Mouse (Mus musculus): ENCODE measurements at regions not wholly inside any gene's neighbourhood (a gene's known extent, or its start where the extent isn't known, plus 50 kb on each side); places are given as distances from the start of the nearest gene placed in this dataset.
"Not testable (repeated sequence)": the region's sequence is repeated elsewhere in the genome, so short reads cannot be mapped to it uniquely, and the experiment has no call there.

DNA sequence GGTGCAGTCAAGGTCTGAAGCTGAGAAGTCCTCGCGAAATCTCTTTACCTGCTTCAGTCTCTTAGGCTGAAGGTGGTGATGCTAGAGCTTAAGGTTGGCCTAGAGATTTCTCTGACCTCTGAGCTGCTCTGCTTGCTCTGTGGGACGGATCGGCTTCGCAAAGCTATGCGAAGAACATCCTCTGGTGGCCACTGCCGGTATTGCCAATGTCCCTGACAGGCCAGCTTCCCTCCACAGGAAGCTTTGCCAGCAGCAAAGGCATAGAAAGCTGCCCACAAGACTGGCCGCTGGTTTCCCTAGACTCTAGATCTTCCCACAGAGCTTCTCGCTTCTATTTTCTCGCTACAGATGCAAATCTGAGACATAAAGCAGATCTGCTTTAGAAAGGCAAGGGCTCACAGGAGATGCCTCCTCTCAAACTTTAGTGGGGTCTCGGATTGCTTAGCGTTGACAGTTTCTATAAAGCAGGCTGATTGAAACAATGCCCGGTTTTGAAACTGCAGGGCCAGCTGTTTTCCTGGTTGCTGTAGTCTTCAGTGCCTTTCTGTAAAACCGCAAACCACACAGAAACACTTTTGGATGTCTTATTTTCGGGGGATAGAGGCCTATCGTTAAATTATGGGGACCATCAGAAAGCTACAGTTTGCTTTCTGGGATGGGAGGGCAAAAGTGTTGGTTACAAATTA lies 153.7 kb downstream of the Car8 start:
- DNase-seq = peak; percentile 72
- intact Hi-C loops (cut with DNase I; ENCODE audit: low total_unique reads) = no loop called here

- intact Hi-C loops (cut with DNase I; ENCODE audit: low total_unique reads) = no loop called here
- no peak for DNase-seq
Observed at GRCm38 (mm10) chr4:8079349-8079748, 159.5 kb downstream of the Car8 start.

DNA sequence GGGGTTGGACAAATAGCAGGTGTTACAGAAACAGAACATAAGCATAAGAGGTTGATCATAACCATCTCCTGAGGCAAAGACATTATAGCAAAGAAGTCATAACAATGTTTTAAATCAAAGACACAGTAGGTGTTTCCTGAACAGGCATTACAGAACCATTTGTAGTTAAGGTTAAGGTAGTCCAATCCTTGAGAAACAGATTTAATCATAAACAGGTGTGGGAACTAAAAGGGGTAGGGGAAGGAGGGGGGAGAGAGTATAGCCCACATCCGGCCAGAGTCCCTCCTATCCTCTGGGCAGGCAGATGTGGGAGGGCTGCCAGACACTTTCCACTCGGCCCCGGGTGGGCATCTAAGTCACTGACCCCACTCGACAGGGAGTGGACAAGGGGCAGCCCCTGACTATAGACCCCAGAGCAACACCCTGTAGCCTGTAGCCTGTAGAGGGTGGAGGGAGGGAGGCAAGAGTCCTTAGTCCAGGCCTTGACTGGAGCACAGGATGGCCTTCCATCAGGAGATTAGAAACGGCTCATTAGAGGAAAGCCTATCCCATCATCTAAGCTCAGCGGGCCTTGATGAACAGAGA lies 165.8 kb downstream of the Car8 start:
- no peak for DNase-seq
- intact Hi-C loops (cut with DNase I; ENCODE audit: low total_unique reads) = no loop called here

- intact Hi-C loops (cut with DNase I; ENCODE audit: low total_unique reads); DNase-seq: not testable (repeated sequence)
Observed at GRCm38 (mm10) chr4:8070693-8071092, 168.1 kb downstream of the Car8 start.

DNA sequence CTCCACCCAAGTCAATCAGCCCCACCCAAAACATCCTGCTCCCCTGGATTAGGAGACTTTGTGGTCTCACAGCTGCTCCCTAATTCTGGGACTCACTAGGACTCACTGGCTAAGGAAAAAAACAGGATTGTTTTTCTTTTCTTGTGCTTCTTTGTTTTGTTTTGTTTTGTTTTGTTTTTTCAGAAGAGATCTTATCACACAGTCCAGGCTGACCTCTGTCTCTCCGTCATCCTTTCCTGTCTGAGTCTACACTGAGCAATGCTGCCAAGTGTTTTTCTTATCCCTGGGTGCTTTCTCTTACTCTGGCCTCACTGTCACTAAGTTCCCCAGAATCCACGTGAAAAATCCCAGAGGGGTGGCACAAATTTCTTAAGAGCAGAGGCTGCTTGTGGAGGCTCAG lies 170.8 kb downstream of the Car8 start:
- intact Hi-C loops (cut with DNase I; ENCODE audit: low total_unique reads) = no loop called here
- no peak for DNase-seq

DNA sequence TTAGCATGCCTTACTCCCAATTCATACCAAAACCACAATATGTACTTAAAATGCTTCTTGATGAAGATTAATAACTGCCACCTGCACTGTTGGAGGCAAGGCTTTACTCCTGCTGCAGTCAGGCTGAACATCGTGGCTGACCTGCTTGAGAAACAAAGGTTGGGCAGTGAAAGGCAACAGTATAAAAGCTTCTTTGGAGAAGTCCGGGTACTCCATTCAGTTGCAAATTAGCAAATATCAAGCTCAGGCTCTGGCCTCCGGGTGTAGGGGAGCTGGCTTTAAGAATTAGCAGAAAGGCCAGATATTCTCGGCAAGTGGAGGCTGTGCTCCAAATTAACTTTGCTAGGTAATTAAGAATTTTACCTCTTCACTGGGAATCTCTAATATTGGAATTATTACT lies 197.1 kb downstream of the Car8 start:
- intact Hi-C loops (cut with DNase I; ENCODE audit: low total_unique reads) = no loop called here
- DNase-seq = no peak

DNA sequence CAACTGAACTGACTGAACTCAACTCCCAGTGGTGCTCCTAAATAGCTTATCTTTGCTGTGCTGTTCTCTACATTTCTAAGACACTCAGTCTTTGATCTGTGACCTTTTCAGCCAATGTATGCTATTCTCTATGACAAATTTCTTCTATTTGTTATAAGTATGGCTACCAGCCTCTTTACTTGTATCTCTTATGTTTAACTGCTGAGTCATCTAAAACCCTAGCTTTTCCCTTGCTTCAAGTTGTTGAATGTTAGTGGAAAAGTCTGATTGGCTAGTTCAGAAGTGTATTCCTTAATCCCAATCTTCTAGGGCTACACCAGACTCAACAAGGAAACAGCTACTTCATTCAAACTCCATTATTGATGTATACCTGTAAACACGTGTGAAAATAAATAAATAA lies 201.0 kb downstream of the Car8 start:
- intact Hi-C loops (cut with DNase I; ENCODE audit: low total_unique reads) = no loop called here
- no peak for DNase-seq

DNA sequence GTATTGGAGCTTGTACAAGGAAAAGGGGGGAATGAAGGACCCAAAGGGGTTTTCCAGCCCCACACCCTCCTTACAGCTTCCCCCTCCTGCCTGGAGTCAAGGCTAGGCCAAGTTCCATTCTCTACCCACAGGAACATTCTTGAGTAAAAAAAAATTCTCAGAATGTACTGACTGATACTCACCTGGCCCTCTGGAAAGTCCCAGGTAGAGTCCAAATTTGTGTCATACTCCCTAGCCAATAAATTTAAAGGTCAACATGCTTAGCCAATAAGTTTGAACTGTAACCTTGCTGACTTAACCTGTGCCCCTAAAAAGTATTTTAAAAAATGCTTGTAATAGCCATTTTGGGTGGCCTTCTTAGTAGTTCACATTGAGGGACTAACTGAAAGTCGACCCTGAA lies 205.4 kb downstream of the Car8 start:
- intact Hi-C loops (cut with DNase I; ENCODE audit: low total_unique reads); DNase-seq: not testable (repeated sequence)

GRCm38 (mm10) chr4:8005155-8005554 lies 233.7 kb downstream of the Car8 start:
- intact Hi-C loops (cut with DNase I; ENCODE audit: low total_unique reads) = no loop called here
- no peak for DNase-seq

- intact Hi-C loops (cut with DNase I; ENCODE audit: low total_unique reads) = no loop called here
Observed at GRCm38 (mm10) chr4:7997575-7997953, 241.3 kb downstream of the Car8 start.

DNA sequence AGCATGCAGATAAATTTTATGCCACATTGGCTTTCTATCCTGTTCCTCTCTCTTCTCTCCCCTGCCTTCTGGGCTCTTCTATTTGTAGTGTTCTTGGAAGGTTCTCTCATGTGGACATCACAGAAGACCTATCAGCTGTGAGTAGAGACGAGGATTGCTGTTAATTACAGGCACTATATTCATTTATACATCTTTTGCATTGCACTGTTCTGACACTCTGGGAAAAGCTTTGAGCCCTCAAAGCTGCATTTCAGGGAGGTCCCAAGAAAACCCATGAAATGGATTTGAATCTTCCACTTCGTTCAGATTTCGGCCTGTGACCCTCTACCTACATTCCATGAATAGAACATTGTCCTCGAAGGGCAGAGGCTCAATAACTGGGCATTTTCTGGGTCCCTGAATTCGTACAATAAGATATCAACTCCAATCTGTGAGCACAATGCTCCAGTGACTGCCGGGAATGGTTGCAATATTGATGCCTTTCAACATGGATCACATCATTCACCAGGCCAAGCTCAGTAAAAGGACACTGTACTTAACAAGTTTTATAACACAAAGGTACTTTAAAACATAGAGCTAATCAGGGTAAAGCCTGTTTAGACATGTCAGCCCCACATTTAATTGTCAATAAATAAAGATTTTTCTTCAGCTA lies 241.8 kb downstream of the Car8 start:
- DNase-seq = no peak
- intact Hi-C loops (cut with DNase I; ENCODE audit: low total_unique reads) = no loop called here

More at GRCm38 (mm10) chr4:7997575-7997953, 241.3 kb downstream of the Car8 start:
- no peak for DNase-seq

DNA sequence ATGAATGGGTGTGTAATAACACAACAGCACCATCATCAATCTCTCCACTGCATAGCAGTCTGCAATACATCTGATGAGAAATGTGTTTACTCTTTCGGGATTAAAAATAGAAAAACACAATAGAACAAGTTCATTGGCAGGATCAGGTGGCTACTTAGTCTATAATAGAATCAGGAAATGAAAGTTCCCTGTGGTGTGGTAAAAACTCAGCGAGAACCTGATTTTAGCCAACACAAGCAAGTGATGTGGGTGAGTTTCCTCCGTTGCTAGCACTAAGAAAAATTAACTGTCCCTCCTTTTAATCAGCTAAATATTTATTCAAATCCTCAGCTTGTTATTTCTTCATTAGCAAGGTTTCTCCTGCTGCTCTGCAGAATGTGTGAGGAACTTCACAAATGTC lies 245.9 kb downstream of the Car8 start:
- DNase-seq = no peak
- intact Hi-C loops (cut with DNase I; ENCODE audit: low total_unique reads) = no loop called here

- DNase-seq = no peak
- intact Hi-C loops (cut with DNase I; ENCODE audit: low total_unique reads) = loop anchor here (10.0 kb wide), 1 partner anchor 377 kb away; no protein-coding TSS in a partner anchor
Observed at GRCm38 (mm10) chr4:7987781-7988180, 251.1 kb downstream of the Car8 start.

- intact Hi-C loops (cut with DNase I; ENCODE audit: low total_unique reads) = loop anchor here (10.0 kb wide), 1 partner anchor 377 kb away; no protein-coding TSS in a partner anchor
Observed at GRCm38 (mm10) chr4:7987346-7987745, 251.5 kb downstream of the Car8 start.

DNA sequence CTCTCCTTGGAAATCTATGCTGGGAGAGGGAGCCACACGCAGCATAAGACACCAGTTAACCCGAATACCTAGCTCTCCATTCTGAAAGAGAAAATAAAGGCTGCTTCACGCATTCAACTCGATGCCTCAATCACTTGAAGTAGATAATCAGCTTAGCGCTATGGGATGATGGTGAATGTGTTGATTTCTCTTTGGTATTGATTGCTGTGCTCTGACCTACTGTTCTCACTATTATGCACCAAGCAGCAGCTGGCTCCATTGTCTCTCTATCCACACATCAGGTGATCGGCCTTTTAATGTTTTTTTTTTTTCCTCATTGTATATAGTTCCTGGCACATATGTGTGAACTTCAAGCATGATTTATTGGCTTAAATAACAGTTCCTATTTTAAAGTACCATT lies 254.0 kb downstream of the Car8 start:
- no peak for DNase-seq
- intact Hi-C loops (cut with DNase I; ENCODE audit: low total_unique reads) = loop anchor here (10.0 kb wide), 1 partner anchor 380 kb away; no protein-coding TSS in a partner anchor

More at GRCm38 (mm10) chr4:7987346-7987745, 251.5 kb downstream of the Car8 start:
- DNase-seq = no peak

- intact Hi-C loops (cut with DNase I; ENCODE audit: low total_unique reads) = loop anchor here (10.0 kb wide), 1 partner anchor 385 kb away; no protein-coding TSS in a partner anchor
- no peak for DNase-seq
Observed at GRCm38 (mm10) chr4:7979772-7980351, 259.0 kb downstream of the Car8 start.

DNA sequence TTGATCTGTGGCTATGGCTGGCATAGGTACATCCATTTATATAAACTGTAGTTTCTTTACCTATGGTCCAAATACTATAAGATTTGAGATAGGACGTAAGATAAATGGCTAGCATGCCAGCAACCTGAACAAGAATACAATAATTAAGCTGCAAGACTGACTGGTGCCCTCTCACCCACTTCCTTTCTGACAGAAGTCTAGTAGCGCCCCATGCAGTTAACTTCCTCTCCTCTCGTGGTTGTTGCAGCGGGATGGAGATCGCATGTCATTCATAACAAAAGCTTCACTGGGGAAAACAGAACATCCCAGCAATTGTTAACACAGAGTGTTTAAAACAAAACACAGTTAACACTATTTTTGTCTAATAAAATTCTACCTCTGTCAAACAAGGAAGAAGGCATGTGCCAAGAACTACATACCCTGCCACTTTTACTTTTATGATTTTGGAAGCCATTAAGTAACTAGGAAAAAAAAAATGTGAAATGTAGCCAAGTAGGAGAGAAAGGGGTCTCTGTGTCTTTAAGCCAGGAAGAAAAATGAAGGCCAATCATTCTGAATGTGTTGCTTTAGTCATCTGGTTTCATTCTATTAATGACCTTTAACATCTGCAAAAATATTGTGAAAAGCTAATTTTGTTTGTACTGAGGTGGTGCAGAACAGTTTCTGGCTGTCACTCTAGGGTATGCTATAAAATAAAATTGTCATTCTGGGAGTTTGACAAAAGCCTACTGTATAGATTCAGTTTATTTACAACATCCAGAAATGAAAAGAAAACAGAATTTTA lies 261.0 kb downstream of the Car8 start:
- no peak for DNase-seq
- intact Hi-C loops (cut with DNase I; ENCODE audit: low total_unique reads) = no loop called here

- DNase-seq = no peak
- intact Hi-C loops (cut with DNase I; ENCODE audit: low total_unique reads) = no loop called here
Observed at GRCm38 (mm10) chr4:7970272-7970671, 268.6 kb downstream of the Car8 start.

- intact Hi-C loops (cut with DNase I; ENCODE audit: low total_unique reads) = no loop called here
- no peak for DNase-seq
Observed at GRCm38 (mm10) chr4:7965663-7966062, 273.2 kb downstream of the Car8 start.
